Mouse (Mus musculus) adrenal gland, adult 8-10 months (tissue): ENCODE data around the gene Slf2. TPM values are rescaled to one million over a fixed set of nuclear protein-coding genes. Genes with fewer than 3 reads are reported as not detected.
A peak's percentile ranks its signal among the peaks of the same experiment; 100 is the strongest.

Experiments
- DNase-seq: peaks from one replicate; pipeline ENCODE4 v3.0.0; 2022
- total RNA-seq, 4 experiments: library from RNA; stranded (reverse); gene quantifications; 2 replicates each; pipeline ENCODE4 v1.2.4; 2022

Gene Slf2
- 10 to 100 TPM; 22.6 to 40.9 (median 30.5) TPM for total RNA-seq

DNA sequence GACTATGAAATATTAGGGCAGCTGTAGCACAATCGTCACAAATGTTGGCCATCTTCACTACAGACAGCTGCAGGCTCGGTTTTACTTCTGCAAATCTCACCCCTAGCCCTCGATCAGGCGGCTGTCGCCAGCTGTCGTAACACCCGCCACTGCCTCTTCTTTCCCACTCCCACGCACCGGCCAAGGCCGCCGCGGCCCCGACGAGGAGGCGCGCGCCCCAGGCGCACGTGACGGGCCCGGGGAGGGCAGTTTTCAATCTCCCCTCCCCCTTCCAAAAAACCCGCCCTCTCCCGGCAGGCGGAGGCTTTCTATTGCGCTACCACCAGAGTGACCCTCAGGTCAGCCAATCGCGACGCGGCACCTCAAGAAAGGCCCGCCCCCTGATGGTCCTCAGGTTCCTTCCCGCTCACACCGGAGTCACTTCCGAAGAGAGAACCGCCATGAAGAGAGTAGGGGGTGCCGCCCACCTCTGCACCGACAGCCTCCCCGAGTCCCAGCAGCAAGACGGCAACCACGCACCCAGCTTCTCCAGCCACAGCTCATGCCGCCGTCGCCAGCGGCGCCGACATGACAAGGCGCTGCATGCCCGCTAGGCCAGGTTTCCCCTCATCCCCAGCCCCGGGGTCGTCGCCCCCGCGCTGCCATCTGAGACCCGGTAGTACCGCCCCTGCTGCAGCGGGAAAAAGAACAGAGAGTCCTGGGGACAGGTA lies at the start of gene Slf2:
TSS of gene Slf2 (plus strand) at position 408 of the 710 bp plus-strand sequence.
- DNase-seq: peak; percentile 98

DNA sequence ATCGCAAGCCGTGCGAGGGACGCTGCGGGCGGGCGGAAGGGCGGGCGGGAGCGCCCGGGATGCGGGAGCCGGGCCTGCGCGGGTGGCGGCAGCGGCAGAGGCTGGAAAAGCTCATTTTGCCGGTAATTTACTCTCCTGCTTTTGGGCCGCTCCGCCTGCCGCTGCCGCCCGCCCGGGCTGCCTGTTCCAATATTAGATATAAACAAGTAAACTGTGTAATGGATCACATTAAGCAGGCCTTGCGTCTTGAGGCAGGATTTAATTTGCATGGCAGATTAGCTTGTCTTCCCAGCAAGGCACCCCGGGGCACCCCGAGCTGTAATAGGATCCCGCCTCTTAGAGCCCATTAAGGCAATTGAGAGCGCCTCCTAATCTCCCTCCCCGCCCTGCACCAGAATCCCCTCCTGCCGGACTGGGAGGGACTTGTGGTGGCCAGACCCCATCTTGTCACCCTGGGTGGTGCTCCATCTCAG lies 48.4 kb upstream of the Slf2 start:
- DNase-seq: no peak

DNA sequence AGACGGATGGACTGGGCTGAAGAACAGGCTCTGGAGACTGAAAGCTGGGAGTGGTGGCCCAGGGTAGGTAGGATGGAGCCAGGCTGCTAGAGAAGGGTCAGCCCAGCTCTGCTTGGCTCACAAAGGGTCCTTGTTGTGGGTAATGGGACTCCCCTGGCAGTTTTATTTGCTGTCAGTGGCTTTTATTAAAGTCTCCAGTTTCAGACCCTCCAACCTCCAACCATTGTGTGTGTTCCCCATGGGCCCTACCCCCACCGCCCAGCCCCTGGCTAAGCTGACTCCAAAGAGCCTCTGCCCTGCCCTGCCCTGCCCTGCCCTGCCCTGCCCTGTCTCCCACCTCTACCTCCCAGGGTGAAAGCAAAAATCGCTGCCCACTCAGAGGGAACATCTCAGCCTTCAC lies 46.6 kb upstream of the Slf2 start:
- DNase-seq: no peak

DNA sequence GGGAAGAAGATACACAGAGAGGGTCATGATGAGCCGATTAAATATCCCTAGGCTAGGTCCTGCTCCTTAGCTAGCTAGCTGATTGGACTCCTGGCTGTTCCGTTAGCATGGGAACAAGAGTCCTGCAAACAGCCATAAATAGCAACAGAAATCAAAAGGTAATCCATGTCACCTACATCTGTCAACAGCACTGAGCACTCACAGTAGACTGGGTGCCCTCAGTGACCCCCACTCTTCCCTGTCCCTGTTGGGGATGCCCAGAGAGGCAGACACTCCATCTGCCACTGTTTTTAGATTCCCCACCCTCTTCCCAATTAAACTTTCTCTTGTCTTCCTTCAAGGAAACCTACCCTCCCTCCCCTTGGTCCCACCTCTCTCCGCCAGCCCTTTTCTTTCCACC lies 44.5 kb upstream of the Slf2 start:
- no peak for DNase-seq

DNA sequence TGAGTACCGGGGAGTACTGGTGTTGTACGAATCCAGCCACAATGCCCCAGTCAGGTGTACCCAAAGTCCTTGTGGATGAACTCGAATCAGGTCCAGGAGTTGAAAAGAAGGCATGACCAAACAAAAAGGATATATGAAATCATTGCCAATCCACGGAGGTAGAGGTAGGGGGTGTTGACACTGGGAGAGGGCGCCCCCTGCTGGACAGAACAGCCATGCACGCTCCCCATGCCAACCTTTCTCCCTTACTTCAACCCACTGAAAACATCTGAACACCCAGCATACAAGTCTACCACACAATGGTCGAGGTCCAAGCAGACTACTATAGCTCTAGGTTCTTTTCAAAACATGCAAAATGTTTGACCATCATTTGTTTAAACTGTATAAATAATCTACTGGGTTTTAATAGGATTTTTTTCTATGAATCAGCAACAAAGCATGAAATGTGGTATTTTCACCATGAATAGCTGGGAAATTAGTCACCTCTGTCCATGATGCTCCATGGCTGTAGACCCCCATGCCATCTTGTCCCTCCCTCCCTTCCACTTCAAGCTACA lies 43.2 kb upstream of the Slf2 start:
- DNase-seq: no peak

DNA sequence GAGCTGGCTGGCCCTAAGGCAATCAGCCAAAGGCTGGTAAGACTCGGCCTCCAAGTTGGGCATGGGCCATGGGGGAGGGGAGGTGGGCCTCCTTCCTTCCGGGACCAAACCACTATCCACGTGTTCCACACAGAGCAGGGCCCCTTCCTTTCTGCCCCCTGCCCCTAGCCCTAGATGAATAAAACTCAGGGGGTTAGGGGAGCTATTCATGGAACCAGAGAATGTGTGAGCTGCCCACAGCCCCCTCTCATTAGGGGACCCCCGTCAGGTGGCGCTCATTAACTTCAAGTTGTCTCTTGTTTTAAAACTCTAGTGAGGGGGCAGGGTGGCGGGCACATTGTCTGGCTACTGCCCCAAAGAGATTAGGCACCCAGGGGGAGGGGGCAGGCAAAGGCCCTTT lies 41.4 kb upstream of the Slf2 start:
- DNase-seq: no peak

DNA sequence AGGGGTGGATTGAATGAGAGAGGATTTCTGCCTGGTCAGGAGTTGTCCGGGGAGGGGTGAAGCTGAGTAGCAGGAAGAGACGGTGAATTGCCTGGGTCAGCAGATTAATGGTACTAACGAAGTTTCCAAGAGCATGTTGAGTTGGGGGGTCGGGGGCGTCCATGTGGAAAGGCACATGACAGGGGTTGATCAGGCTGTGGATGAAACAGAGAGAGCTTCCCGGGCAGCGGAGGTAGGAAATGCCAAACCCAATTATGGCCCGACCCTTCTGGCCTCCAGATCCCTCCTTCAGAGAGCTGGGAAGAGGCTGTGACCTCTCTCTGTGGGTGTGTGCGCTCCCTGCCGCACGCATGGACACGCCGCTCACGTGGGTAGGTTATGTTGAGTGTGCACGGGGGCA lies 39.5 kb upstream of the Slf2 start:
- no peak for DNase-seq

DNA sequence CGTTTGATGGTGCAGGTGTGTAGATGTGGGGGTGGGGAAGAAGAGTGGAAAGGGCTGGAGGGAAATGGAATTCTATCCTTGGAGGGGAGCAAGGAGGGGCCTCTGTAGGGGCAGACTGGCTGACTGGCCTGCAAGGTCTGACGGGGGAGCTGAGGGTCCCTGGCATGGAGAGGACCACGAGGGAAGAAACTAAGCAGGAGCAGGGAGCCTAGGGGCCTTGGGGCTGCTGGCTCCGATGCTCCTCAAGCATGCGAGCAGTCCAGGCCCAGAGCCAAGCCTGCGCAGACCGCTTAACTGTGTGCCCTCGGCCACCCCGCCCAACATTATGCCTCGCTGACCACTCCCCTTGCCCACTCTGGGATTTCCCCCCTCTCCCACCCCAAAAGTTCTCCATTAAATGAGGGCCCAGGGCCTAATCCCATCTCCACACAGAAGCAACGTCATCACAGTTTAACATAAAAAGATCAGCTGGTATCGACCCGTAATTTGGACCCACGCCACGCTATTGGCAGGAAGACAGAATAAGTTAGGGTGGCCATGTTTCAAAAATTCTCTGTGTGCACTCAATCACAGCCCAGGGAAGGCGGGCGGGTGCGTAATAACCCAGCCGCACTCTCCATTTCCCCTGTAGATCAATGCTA lies 37.6 kb upstream of the Slf2 start:
- no peak for DNase-seq

DNA sequence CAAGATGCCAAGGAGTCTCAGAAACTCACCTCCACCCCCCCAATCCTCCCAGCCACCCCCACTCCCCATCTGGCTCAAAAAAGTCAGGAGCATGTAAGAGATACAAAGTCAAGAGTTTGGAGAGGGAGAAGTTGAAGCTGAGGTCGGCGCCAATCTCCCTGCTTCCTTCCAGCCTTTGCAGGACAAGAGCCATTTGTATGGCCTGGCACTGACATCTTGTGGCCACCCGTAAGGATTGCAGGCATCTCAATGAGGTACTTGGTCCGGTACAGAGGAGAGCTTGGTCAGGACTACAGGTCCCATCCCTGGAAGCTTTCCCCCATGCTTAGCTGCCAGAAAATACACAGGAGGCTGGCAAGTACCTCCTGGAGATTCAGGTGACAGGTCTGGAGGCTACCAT lies 35.7 kb upstream of the Slf2 start:
- DNase-seq: peak; percentile 54

DNA sequence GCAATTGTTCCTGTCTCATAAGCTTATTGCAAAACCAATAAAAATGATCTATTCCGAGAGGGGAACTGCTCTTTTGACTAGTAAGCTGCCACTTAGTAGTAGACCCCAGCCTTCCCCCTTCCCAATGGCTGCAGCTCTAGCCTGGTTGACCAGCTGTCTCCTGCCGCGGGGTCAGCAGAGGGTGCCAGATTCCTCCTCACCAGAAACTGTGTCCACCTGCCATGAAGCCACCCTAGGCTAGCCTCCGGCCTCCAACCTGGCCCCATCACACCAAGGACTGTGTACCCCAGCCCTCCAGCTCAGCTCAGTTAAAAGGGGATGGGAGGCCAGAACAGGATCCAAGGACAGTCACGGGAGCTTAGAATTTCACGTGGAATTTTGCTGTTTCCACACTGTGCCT lies 34.5 kb upstream of the Slf2 start:
- DNase-seq: no peak

DNA sequence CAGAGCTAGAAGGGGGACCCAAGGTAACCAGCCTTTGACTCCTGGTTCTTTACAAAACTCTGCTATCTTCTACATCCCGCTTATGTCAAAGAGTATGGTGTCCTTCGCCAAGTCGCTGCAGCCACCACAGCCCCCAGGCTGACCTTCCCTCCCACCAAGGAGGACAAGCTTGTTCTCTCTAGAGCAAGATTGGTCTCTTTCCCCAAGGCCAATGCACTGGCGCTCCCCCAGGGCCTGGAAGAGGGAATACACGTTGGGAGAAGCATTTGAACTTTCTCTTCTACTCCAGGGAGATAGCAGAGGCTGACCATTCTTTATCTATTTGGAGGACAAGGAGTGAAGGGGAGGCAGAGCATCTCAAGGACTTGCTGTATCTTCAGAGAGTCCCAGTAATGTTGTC lies 33.4 kb upstream of the Slf2 start:
- no peak for DNase-seq

DNA sequence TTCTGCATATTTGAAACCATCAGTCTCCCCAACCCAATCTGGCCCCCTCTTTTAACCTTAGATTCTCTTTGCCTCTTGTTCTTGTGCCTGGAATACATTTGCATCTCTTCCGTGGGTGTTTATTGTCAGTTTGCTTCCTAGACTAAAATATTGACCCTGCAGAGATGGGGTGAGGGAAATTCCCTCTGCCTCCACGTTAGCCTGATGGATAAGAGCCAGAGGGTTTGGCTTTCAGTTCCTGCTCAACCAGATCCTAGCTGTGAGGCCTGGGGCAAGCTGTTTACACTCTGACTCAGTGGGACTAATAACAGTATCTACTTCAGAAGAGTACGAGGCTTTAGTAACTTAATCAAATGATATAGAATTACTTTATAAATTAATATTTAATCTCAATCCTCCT lies 32.3 kb upstream of the Slf2 start:
- DNase-seq: no peak

DNA sequence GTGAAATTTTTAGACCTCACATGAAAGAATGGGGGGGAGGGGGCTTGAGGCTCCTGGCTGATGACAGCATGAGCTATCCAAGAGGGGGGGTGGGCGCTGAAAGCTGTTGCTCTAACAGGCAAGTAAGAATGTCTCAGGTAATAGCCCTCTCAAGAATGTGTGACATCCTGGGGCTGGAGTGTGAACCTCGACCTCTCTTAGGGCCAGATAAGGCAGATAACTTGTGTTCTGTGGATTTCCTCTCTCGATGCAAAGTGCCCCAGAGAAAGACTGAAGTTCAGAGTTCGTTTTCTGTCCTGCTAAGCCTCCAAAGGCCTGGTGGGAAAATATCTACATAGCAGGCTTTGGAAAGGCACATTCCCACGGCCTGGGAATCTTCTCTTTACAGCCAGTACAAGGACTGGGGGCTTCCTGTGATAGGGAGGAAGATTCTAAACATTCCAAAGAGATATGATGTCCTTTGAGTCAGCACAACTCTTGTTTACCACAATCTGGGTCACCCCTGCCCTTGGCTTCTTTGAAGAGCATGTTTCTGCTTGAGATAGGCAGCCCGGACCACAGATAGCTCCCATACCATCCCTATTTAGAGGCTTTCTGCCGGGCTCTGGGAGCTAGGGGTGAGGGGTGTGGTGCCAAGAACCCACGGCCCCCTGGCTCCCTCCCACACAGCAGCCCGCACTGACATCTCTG lies 31.7 kb upstream of the Slf2 start:
- DNase-seq: no peak

DNA sequence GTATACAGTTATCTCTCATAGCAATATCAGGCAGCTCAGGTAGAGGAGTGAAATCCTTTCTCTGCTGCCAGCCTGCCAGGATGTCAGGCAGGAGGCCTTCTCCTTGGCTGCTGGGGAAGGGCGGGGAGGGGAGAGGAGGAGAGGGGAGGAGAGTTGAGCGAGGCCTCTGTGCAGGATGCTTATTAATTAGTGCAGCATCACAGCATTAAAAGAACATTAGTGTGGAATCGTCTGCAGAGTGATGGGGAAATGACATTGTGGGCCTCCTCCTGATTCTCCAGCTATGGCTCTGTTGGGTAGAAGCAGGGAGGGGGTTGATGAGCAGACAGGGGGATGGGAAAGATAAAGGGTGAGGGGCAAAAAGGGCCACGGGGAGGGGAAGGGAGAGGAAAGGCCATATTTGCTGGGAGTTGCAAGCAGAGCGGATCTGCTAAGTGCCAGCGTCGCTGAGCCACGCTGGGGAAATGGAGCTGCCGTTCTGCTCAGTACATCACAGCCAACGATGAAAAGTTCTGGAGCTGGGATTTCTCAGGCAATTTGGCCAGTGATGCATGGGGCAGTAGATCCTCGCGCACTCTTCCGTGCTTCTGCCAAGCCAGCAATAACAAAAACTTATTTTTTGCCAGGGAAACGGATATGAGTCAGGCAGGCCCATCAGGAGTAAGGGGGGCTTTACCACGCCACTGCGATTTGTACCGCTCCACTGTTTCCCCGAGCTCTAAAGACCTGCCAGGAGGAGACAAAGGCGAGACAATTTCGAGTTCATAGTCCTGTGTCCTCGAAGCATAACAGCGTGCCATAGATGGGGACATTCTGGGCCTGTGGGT lies 30.8 kb upstream of the Slf2 start:
- DNase-seq: no peak

DNA sequence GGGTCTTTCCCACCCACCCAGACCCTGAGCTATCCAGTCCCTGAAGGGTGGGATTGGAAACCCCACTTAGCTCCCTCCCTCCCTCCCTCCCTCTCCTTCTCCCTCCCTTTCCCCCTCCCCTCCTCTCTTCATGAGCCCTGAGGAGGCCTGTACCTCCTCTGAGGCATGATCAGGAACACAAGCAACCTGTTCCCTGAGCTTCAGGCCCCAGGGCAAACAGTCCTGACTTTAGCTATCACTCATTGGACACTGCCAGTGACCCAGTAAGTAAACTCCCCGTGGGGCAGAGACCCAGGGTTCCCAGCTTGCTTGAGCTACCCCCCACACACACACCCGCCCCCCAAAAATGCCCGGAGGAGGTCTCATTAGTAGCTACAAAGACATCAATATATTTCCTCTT lies 29.9 kb upstream of the Slf2 start:
- DNase-seq: no peak

DNA sequence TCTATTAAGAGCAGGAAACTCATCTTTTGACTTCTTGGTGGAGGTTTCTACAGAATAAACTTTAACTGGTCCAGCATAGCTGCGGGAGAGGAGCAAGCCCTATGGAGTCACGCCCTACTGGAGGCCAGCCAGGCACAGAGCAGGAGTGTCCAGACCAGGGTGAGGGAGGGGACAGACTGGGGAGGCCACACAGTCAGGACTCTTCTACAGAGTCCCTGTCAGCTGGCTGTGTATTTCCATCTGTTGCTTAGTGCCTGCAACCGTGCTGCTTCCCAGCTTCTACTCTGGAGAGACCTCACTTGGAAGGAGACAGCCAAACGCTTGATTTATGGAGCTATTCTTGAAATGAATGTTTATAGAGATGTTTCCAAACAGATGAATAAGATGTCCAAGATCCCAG lies 28.6 kb upstream of the Slf2 start:
- no peak for DNase-seq

DNA sequence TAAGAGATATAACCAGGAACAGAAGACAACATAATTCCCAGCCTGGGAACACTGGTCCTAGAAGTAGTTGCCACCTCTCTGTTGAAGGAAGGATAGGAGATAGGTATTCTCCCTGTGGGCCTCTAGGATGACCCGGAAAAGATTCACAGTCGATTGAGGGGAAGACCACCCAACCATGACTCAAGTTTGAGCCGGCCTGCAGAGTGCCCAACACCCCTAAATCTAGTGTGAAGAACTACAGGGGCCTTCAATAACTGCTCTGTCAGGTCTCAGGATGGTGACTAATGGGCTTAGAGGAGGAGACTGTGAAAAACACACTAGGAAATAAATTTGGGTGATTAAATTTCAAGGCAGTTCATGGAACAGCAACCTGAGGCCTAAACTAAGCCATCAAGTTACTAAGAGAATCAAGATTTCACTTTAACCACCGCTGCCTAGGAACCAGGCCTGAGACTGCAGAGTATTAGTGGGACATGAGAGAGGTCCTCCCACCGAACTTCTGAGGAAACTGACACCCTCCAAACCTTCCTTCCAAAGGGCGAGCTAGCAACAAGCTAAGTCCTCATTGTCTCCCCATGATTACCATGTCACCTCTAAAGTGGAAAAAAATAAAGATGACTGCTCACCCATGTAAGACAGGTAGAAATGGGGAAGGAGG lies 27.5 kb upstream of the Slf2 start:
- DNase-seq: no peak

DNA sequence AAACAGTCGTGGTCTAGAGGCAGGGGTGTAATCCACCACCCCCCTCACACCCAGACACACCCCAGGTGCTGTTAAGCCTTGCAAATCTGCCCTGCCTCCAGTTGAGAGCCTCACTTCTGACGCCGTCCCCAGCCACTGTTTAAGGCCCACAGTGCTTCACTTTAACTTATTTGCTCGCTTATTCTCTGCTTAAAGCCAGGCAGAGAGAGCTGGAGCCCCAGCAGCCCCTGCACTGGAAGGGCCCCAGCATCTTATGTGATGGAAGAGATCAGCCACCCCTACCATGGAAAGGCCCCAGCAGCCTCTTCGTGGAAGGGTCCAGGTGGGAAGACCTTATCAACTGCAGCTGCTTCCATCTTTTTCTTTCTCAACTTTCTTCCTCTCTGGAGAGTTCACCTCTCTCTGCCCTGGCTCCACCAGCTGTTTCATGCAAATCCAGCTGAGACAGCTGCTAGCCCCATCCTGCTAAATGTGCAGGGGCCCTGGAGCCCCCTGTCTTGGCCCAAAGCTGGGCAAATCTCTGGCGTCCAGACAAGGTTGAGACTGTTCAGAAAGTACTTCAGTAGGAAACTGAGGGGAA lies 26.7 kb upstream of the Slf2 start:
- DNase-seq: no peak

DNA sequence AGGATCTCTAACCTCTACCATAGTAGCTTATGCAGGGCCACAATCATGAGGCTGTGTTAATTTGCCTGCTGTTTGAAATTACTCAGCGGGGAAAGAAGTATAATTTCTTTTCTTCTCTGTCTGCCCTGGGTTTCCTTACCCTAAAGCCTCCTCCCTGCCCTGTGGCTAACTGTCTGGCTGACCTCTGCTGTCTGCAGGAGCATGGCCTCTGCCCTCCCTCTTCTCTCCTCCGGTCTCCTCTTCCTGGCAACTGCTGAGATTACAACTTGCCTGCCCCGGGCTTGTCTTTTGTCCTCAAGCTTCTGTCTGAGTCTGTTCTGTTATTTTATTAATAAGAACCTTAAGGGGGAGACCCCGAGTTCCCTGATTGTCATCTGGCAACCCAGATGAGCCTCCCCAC lies 25.6 kb upstream of the Slf2 start:
- no peak for DNase-seq

DNA sequence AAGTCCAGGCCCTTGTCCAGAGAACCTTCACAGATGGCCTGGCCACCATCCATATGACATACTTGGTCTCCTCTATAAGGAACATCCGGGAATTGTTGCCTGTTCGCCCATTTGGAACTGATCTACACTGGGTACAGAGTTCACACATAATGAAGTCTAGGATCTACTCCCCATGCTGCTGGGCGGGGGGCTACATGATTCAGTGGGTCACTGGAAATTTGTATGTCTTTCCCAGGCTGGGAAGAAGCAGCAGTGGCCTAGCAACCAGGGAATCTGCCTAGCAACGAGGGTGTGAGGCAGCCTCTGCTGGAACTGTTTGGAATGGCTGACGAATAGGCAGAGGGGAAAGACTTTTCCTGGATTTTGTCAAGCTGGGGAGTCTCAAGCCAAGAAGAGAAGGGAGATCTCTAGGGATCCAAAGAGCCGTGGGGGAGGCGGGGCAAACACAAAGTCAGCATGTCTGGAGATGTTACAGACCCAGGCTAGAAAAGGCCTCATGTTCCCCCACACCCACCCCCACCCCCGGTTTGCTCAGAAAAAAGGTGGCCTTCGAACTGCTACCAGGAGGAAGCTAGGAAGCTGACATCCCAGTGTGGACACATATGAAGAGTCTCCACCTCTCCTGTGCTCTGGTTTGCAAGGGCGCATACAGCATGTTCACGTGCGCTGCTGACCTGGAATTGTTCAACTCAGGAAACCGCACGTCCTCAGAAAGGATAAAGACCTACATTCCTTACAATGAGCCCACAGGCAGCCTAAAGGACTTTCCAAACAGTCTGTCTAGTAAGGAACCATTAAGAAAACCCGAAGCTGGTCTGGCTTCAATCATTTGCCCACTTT lies 22.9 kb upstream of the Slf2 start:
- DNase-seq: no peak
